16 mouse cellular contexts compared by ENCODE assay signal in genomic region chr16:77291723-77292316, GRCm38 (mm10).
DNase-seq lines count a peak whose midpoint lies in the region; ATAC-seq lines count a peak whose summit lies in the region.
"Had no signal": no experiment of that assay in that cellular context is flagged by ENCODE, and none has a peak within 500 bp of the region (broad histone marks: within the 10 kb centered on the region; RNA-seq: fewer than 3 reads in every experiment).

No protein-coding gene starts in this region.

- no peak for ATAC-seq in neural tube, embryonic 13.5 days (ENCODE audit: low read depth)
- peak; percentile 86 for ATAC-seq in forebrain, embryonic 14.5 days
- peak; percentile 43; the same call in 1 of the 2 replicates for ATAC-seq in midbrain, embryonic 13.5 days

- H3K4me1 ChIP-seq in neural tube, embryonic 13.5 days (replicated peaks), result peaks cover 15% of the 10 kb centered on the region
- H3K4me1 ChIP-seq in forebrain, embryonic 14.5 days (ENCODE audit: control insufficient read depth, insufficient read depth, low read length), result peaks cover 12% of the 10 kb centered on the region; the same call in 1 of the 2 replicates
- peaks cover 11% of the 10 kb centered on the region for H3K4me1 ChIP-seq in midbrain, embryonic 13.5 days (replicated peaks)

- WGBS in neural tube, embryonic 13.5 days, result 66% methylated on average over 8 of the region's 8 CpGs
- 10% methylated on average over 8 of the region's 8 CpGs for WGBS in forebrain, embryonic 14.5 days
- 60% methylated on average over 8 of the region's 8 CpGs for WGBS in midbrain, embryonic 13.5 days

- no peak overlapping the region for H3K4me3 ChIP-seq in neural tube, embryonic 13.5 days
- no peak overlapping the region for H3K4me3 ChIP-seq in forebrain, embryonic 14.5 days (ENCODE audit: low read depth, low read length)
- no peak overlapping the region for H3K4me3 ChIP-seq in midbrain, embryonic 13.5 days (replicated peaks)
- H3K4me3 ChIP-seq: limb, embryonic 15.5 days had no signal

- H3K36me3 ChIP-seq in neural tube, embryonic 13.5 days, result no peaks in the 10 kb centered on the region
- H3K36me3 ChIP-seq in forebrain, embryonic 14.5 days (ENCODE audit: control insufficient read depth, insufficient read depth, low read length), result no peaks in the 10 kb centered on the region
- no peaks in the 10 kb centered on the region for H3K36me3 ChIP-seq in midbrain, embryonic 13.5 days
- H3K36me3 ChIP-seq: G1E; limb, embryonic 15.5 days had no signal

- H3K27me3 ChIP-seq in neural tube, embryonic 13.5 days, result no peaks in the 10 kb centered on the region
- no peaks in the 10 kb centered on the region for H3K27me3 ChIP-seq in forebrain, embryonic 14.5 days (replicated peaks; ENCODE audit: control insufficient read depth, insufficient read depth, low read length)
- no peaks in the 10 kb centered on the region for H3K27me3 ChIP-seq in midbrain, embryonic 13.5 days
- H3K27me3 ChIP-seq: limb, embryonic 15.5 days had no signal

- no peak for DNase-seq in neural tube, embryonic 10.5 days (ENCODE audit: extremely low spot score, low spot score)
- peak; percentile 92 for DNase-seq in forebrain, embryonic 14.5 days (ENCODE audit: low spot score)
- DNase-seq in adipocyte (ENCODE audit: low spot score), result no peak
- no peak for DNase-seq in thymus, postnatal 14 days
- no peak for DNase-seq in gastrocnemius, postnatal 25 days
- DNase-seq: adrenal gland, postnatal 25 days; cerebellum, postnatal 14 days; gastrocnemius, postnatal 14 days; heart, postnatal 10 days; lung, adult 18-20 months; lung, postnatal 4 days; right cerebral cortex, postnatal 14 days had no signal

- H3K4me2 ChIP-seq in neural tube, embryonic 13.5 days, result peak overlapping the region; percentile 20
- peak overlapping the region; percentile 24 for H3K4me2 ChIP-seq in forebrain, embryonic 14.5 days (ENCODE audit: low read length)
- H3K4me2 ChIP-seq in midbrain, embryonic 13.5 days (replicated peaks), result no peak overlapping the region
- H3K4me2 ChIP-seq: limb, embryonic 15.5 days had no signal

- H3K9ac ChIP-seq in neural tube, embryonic 13.5 days, result no peak overlapping the region
- H3K9ac ChIP-seq in forebrain, embryonic 14.5 days (ENCODE audit: low read length), result no peak overlapping the region
- H3K9ac ChIP-seq in midbrain, embryonic 13.5 days (replicated peaks), result no peak overlapping the region
- H3K9ac ChIP-seq: limb, embryonic 15.5 days had no signal

- no peaks in the 10 kb centered on the region for H3K9me3 ChIP-seq in neural tube, embryonic 13.5 days
- H3K9me3 ChIP-seq in forebrain, embryonic 14.5 days (replicated peaks; ENCODE audit: control insufficient read depth, low read length), result no peaks in the 10 kb centered on the region
- no peaks in the 10 kb centered on the region for H3K9me3 ChIP-seq in midbrain, embryonic 13.5 days
- H3K9me3 ChIP-seq: limb, embryonic 15.5 days had no signal

- H3K27ac ChIP-seq in neural tube, embryonic 13.5 days (replicated peaks), result peak overlapping the region; percentile 72
- H3K27ac ChIP-seq in forebrain, embryonic 14.5 days (ENCODE audit: low read depth, low read length), result peak overlapping the region; percentile 45
- H3K27ac ChIP-seq in midbrain, embryonic 13.5 days, result peak overlapping the region; percentile 64; the same call in 1 of the 2 replicates
- H3K27ac ChIP-seq: limb, embryonic 15.5 days had no signal
